Mouse (Mus musculus) liver, embryonic 16.5 days (tissue): ENCODE measurements around the gene Atxn1l. TPM values are rescaled to one million over a fixed set of nuclear protein-coding genes. Genes with fewer than 3 reads are reported as not detected.
A peak's percentile ranks its signal among the peaks of the same experiment; 100 is the strongest.

Experiments
- ATAC-seq: fragments of 200-750 bp; cut with Nextera tagmentation; 2 replicates; pipeline ENCODE4 v1.8.0; 2017; ENCODE audit warnings: low read depth, mild to moderate bottlenecking, moderate number of reproducible peaks, moderate library complexity
- H3K27ac ChIP-seq: fragments of 300-500 bp; sonication (generic); 2 replicates; pipeline ENCODE4 v1.5.1; 2014; ENCODE audit warnings: mild to moderate bottlenecking, low read length
- H3K27me3 ChIP-seq: fragments of 300-500 bp; sonication (generic); 2 replicates; pipeline ENCODE4 v1.6.1; 2014; ENCODE audit warnings: low read depth, low read length, mixed read lengths; ENCODE audit not compliant: control insufficient read depth, insufficient read depth
- H3K36me3 ChIP-seq: fragments of 300-500 bp; sonication (generic); 2 replicates; pipeline ENCODE4 v1.6.1; 2014; ENCODE audit warnings: mild to moderate bottlenecking; ENCODE audit not compliant: control insufficient read depth, insufficient read depth
- H3K4me1 ChIP-seq: fragments of 300-500 bp; sonication (generic); 2 replicates; pipeline ENCODE4 v1.6.1; 2014; ENCODE audit warnings: low read depth, low read length, mixed read lengths; ENCODE audit not compliant: control insufficient read depth
- H3K4me2 ChIP-seq: fragments of 300-500 bp; sonication (generic); 2 replicates; pipeline ENCODE4 v1.6.1; 2014; ENCODE audit warnings: low read depth, low read length, mixed read lengths
- H3K4me3 ChIP-seq: fragments of 300-500 bp; sonication (generic); 2 replicates; pipeline ENCODE4 v1.5.1; 2014; ENCODE audit warnings: low read depth, mild to moderate bottlenecking, low read length
- H3K9ac ChIP-seq: fragments of 300-500 bp; sonication (generic); 2 replicates; pipeline ENCODE4 v1.6.1; 2014; ENCODE audit warnings: low read depth, low read length
- H3K9me3 ChIP-seq: fragments of 300-500 bp; sonication (generic); replicated peaks from 2 replicates; pipeline ENCODE4 v1.6.1; 2016; ENCODE audit warnings: low read length; ENCODE audit not compliant: control insufficient read depth
- WGBS: fragments of 180-500 bp; shearing (Covaris S2); extraction: QIAGEN DNeasy Blood & Tissue Kit; methylation state at CpG from one replicate; pipeline ENCODE4 v1.1.7; 2014; ENCODE audit not compliant: insufficient replicate concordance; 5-methylcytosine and 5-hydroxymethylcytosine counted together
- polyA plus RNA-seq: library from polyadenylated mRNA; unstranded; fragments of >200 nt; fragmentation: Nextera tagmentation; extraction: Ambion mirVana; gene quantifications from 2 replicates; pipeline ENCODE4 v1.2.1, GENCODE M21; 2015

Atxn1l gene
- 2.8 and 3.2 TPM in 2 replicates for polyA plus RNA-seq

DNA sequence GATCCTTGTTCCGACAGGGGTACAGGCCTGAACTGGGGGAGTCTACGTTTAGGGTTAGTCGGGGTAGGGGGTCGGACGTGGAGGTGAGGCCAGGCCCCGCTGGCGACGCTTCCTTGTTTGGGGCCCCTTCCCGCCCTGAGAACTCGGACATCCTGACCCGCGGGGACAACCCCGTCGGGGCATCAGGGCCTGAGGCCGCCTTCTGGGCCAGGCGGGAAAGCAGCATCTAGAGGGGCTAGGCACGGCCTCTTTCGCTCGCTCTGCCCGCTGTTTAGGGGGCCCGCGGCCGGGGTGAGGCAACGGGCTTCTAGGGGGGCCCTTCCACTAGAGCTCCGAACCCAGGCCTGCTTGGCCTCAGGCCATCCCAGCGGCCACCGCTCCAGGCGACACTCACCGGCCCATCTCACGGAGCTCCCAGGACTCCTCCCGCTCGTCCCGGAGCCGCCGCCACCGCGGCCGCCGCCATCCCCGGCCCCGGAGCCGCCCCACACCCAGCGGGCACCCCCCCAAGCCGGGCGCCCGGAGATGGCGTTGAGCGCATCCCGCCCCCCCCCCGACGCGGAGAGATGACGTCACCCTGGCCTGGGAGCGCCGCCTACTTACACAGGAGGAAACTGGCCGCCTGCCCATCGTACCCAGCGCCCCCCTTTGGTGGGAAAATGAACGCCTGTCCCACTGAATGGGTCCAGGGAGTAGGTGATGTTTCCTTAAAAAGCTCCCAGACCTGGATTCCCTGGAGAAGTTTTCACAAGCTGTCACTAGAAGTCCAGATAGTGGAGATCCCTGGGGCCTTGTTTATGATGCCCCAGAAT lies at the start of gene Atxn1l:
Gene Atxn1l, minus strand, starts transcription at position 503 of the 812 bp plus-strand sequence.
- H3K27ac ChIP-seq: peak within 1 kb of the TSS; percentile 66
- under 1% methylated on average over 53 of the region's 59 CpGs for WGBS
- peak within 1 kb of the TSS; percentile 94 for H3K4me2 ChIP-seq
- H3K4me1 ChIP-seq: peaks cover 13% of the 10 kb centered on the region
- peak within 1 kb of the TSS; percentile 98 for H3K4me3 ChIP-seq
- ATAC-seq: peak; percentile 88
- peaks cover 12% of the 10 kb centered on the region for H3K36me3 ChIP-seq
- H3K9me3 ChIP-seq: no peaks in the 10 kb centered on the region
- no peaks in the 10 kb centered on the region for H3K27me3 ChIP-seq
- peak within 1 kb of the TSS; percentile 97 for H3K9ac ChIP-seq

DNA sequence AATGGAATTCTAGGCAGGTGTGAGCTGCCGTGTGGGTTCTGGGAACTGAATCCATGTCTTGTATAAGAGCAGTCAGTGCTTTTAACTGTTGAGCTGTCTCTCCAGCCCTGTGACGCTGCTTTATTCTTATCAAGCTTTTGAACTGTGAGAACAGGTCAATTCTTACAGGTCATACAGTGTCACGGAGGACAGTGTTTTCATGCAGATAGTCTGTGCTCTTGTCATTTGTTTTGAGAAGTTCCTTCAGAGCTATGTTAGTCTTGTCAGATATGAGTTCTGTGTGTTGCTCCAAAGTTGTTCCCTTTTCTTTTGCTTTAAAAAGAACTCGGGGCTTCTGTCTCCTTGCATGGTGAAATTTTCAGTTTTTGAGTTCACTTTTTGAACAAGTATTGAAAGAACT lies 43.0 kb upstream of the Atxn1l start:
- Histone ChIP-seq H3K4me2 (peak overlapping the region; percentile 95; the same call in 1 of the 2 replicates), H3K27ac (no peak overlapping the region; the same call in 1 of the 2 replicates), H3K27me3 (no peaks in the 10 kb centered on the region; the same call in 1 of the 2 replicates), H3K4me1 (peaks cover 16% of the 10 kb centered on the region), H3K4me3 (peak overlapping the region; percentile 74), H3K9ac (no peak overlapping the region), H3K9me3 (no peaks in the 10 kb centered on the region), H3K36me3 (no peaks in the 10 kb centered on the region)
- WGBS: 21% methylated on average over 4 of the region's 4 CpGs
- no peak for ATAC-seq

DNA sequence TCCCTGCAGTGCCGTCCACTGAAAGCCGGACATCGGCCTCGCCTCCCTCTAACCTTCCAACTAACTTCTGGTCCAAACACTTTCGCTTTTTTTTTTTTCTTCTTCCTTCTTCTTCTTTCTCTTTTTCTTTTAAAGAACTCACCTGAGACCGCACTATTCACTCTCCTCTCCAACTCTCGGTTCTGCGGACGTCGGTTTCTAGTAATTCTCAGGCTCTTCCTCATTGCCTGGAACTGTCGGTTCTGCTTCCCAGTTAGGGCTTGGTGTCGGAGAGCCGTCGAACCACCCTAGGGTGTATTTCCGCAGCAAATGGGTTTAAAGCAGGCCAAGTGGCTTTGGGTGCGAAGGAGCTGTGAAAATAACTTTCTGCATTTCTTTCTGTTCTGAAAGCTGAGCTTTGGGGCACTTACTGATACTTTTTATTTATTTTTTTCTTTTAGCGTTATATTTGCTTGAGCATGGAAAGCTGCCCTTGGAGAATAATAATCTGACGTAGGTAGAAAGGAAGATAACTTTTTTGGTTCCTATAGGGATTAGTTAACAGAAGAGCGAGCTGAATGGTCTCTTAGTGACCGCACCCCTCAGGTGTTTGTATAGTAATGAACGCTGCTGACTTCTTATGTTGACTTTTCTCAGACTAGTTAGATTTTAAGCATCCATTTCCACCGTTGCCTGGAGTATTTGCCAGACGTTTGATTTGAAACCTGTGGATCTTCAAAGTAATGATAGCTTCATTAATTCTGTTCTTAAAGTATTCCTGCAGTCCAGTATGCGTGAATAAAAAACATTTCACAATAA lies 42.1 kb upstream of the Atxn1l start:
- Histone ChIP-seq H3K27ac (peak overlapping the region; percentile 94), H3K9me3 (no peaks in the 10 kb centered on the region), H3K9ac (peak overlapping the region; percentile 80), H3K4me2 (peak overlapping the region; percentile 95), H3K36me3 (no peaks in the 10 kb centered on the region), H3K4me1 (peaks cover 16% of the 10 kb centered on the region), H3K27me3 (no peaks in the 10 kb centered on the region; the same call in 1 of the 2 replicates), H3K4me3 (peak overlapping the region; percentile 74)
- WGBS: 13% methylated on average over 24 of the region's 24 CpGs
- no peak for ATAC-seq

DNA sequence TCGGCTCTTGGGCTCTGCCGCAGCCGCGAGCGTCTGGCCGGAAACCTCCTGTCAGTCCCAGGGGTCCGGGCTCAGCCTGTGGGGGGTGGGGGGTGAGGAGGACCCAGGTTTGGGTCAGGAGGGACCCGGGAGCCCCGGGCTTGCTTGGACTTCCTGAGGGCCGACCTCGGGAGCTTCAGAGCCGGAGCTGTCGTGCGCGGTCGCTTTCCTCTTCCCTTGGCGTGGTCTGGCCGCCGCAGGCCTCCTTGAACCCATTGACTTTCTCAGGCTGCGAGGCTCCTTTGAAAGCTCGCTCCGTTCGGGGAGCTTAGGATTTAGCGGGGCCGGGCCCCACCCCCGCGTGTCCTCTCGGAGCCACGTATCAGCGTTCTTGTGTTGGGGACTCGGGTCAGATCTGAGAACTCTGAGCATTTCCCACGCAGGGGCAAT lies 41.5 kb upstream of the Atxn1l start:
- Histone ChIP-seq H3K4me3 (peak overlapping the region; percentile 74), H3K36me3 (no peaks in the 10 kb centered on the region), H3K9ac (peak overlapping the region; percentile 80), H3K4me1 (peaks cover 16% of the 10 kb centered on the region), H3K27me3 (no peaks in the 10 kb centered on the region; the same call in 1 of the 2 replicates), H3K9me3 (no peaks in the 10 kb centered on the region), H3K27ac (peak overlapping the region; percentile 94), H3K4me2 (peak overlapping the region; percentile 95)
- peak; percentile 49 for ATAC-seq
- WGBS: under 1% methylated on average over 32 of the region's 32 CpGs

DNA sequence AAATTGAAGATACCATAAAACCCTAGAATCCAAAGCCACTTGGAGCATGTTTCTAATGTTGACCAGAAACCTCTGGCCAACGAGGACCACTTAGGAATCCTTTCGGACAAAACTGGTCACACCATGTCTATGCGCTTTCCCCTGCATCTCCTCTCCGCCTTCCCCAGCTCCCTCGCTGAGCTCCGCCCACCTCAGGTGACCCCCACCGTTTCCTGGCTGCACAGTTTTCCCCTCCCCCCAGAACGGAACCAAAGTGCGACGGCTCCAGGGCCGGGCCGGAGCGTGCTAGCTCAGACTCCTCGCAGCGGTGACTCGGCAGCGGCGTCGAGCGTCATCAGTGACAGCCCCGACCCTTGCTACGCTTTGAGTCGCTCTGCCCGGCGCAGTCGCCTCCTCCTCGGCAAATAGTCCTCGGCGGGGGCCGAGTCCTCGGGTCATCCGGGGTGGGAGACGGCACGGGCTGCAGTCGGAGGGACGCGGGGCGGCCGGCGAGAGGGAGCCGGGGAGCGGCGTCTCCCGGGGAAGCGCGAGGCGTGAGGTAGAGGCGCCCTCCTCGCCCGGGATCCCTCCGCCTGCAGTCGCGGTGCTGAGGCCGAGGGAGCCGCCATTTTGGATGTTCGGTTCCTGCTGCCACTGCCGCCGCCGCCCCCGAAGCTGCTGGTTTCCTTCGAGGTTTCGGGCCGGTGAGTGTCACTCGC lies 40.9 kb upstream of the Atxn1l start, which contains the start of gene Ap1g1:
Gene Ap1g1, plus strand, starts transcription at position 275 of the 698 bp plus-strand sequence.
- Histone ChIP-seq H3K4me3 (peak within 1 kb of the TSS; percentile 74), H3K36me3 (no peaks in the 10 kb centered on the region), H3K9ac (peak within 1 kb of the TSS; percentile 80), H3K4me2 (peak within 1 kb of the TSS; percentile 95), H3K27ac (peak within 1 kb of the TSS; percentile 94), H3K27me3 (no peaks in the 10 kb centered on the region; the same call in 1 of the 2 replicates), H3K9me3 (no peaks in the 10 kb centered on the region), H3K4me1 (peaks cover 16% of the 10 kb centered on the region)
- ATAC-seq: peak; percentile 97
- under 1% methylated on average over 60 of the region's 64 CpGs for WGBS

DNA sequence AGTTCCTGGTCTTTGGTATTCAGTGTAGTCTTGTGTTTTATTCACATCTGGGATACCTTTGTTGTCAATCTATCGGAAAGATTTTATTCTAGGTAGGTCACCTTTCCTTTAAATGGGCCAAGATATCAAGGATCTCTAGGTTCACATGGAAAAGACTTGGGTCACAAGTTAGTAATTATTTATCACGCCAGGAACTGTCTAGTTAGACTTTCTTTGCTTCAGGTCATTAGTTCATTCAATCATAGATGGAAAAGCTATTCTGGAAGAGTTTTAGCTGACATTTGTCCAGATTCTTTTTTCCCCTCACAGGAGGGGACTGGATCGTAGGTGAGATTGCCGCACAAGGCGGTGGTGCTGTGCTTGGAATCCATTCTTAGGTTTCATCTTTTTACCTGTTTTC lies 40.3 kb upstream of the Atxn1l start:
- H3K4me2 ChIP-seq: peak overlapping the region; percentile 95
- WGBS: 27% methylated on average over 5 of the region's 5 CpGs
- ATAC-seq: no peak
- no peaks in the 10 kb centered on the region for H3K36me3 ChIP-seq
- H3K4me1 ChIP-seq: peaks cover 16% of the 10 kb centered on the region
- no peak overlapping the region for H3K9ac ChIP-seq
- H3K9me3 ChIP-seq: no peaks in the 10 kb centered on the region
- H3K4me3 ChIP-seq: peak overlapping the region; percentile 74
- H3K27me3 ChIP-seq: no peaks in the 10 kb centered on the region; the same call in 1 of the 2 replicates
- H3K27ac ChIP-seq: no peak overlapping the region; the same call in 1 of the 2 replicates

DNA sequence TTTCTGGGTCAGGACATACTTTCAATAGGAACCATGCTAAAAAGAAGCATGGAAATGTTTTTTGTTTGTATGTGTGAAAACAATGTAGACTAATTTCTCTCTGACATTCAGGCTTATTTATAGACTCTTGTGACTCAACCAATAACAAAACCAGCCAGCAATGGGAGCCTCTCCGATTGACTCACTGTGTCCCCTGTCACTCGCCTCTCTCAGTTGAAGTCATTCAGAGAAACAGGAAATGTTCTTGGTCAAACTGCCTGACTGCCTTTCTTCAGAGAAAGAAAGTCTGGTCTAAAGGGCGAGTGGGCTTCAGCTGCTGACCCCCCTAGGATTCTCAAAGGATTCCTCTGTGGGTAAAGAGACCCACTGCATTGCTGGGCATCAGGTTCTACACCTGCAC lies 35.6 kb upstream of the Atxn1l start:
- no peak overlapping the region for H3K4me2 ChIP-seq
- no peak overlapping the region for H3K4me3 ChIP-seq
- no peak overlapping the region for H3K27ac ChIP-seq
- H3K9me3 ChIP-seq: no peaks in the 10 kb centered on the region
- H3K36me3 ChIP-seq: no peaks in the 10 kb centered on the region
- H3K27me3 ChIP-seq: no peaks in the 10 kb centered on the region; the same call in 1 of the 2 replicates
- H3K4me1 ChIP-seq: no peaks in the 10 kb centered on the region
- no peak overlapping the region for H3K9ac ChIP-seq
- whole genome bisulfite sequencing: 16% methylated on average over 3 of the region's 3 CpGs
- no peak for ATAC-seq

DNA sequence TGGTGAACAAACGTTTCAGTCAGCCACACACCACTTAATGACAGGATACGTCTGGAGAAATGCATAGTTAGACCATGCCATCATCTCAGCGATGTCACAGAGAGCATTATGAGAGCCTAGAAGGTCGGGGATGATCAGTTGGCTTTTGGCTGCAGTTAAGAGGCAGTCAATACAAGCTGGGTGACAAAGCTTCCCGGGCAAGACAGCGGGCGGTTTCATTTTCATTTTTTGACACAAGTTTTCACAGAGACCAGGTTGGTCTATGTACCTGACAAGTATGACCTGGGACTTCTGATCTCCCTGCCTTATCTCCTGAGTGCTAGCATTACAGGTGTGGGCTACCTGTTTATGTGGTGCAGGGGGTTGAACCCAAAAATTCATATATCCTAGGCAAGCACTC lies 28.5 kb upstream of the Atxn1l start:
- H3K4me2 ChIP-seq: no peak overlapping the region

More for the DNA sequence above, 28.5 kb upstream of the Atxn1l start:
- Histone ChIP-seq H3K27ac (no peak overlapping the region), H3K9ac (no peak overlapping the region), H3K9me3 (no peaks in the 10 kb centered on the region; the same call in 1 of the 2 replicates), H3K27me3 (no peaks in the 10 kb centered on the region), H3K4me3 (no peak overlapping the region), H3K36me3 (no peaks in the 10 kb centered on the region), H3K4me1 (no peaks in the 10 kb centered on the region)
- ATAC-seq: no peak
- WGBS: 56% methylated on average over 7 of the region's 7 CpGs
